Mouse (Mus musculus) neural tube, embryonic 11.5 days (tissue): Measurements from ENCODE around the gene Atf7ip. TPM values are rescaled to one million over a fixed set of nuclear protein-coding genes. Genes with fewer than 3 reads are reported as not detected.
A peak's percentile ranks its signal among the peaks of the same experiment; 100 is the strongest.
"Not testable (repeated sequence)": the region's sequence is repeated elsewhere in the genome, so short reads cannot be mapped to it uniquely, and the experiment has no call there.

Experiments used
- ATAC-seq: fragments of 200-750 bp; cut with Nextera tagmentation; 2 replicates; pipeline ENCODE4 v1.8.0; 2017; ENCODE audit warnings: moderate number of reproducible peaks, mild to moderate bottlenecking, moderate TSS enrichment, moderate library complexity; ENCODE audit not compliant: insufficient read depth, low FRiP score, low TSS enrichment
- DNase-seq: peaks from one replicate; pipeline ENCODE4 v3.0.0-alpha.2; 2015; ENCODE audit warnings: low spot score
- H3K27ac ChIP-seq: fragments of 300-500 bp; sonication (generic); 2 replicates; pipeline ENCODE4 v1.5.1; 2014; ENCODE audit warnings: low read depth, mild to moderate bottlenecking, low read length
- H3K27me3 ChIP-seq: fragments of 300-500 bp; sonication (generic); 2 replicates; pipeline ENCODE4 v1.6.1; 2014; ENCODE audit warnings: mild to moderate bottlenecking, low read length, mixed read lengths; ENCODE audit not compliant: control insufficient read depth, insufficient read depth
- H3K36me3 ChIP-seq: fragments of 300-500 bp; sonication (generic); 2 replicates; pipeline ENCODE4 v1.6.1; 2014; ENCODE audit warnings: mild to moderate bottlenecking, low read length, moderate library complexity, mixed read lengths; ENCODE audit not compliant: control insufficient read depth, insufficient read depth
- H3K4me1 ChIP-seq: fragments of 300-500 bp; sonication (generic); 2 replicates; pipeline ENCODE4 v1.6.1; 2014; ENCODE audit warnings: low read length, mixed read lengths; ENCODE audit not compliant: control insufficient read depth, insufficient read depth
- H3K4me2 ChIP-seq: fragments of 300-500 bp; sonication (generic); 2 replicates; pipeline ENCODE4 v1.6.1; 2014; ENCODE audit warnings: low read depth, mild to moderate bottlenecking, moderate library complexity
- H3K4me3 ChIP-seq: fragments of 300-500 bp; sonication (generic); 2 replicates; pipeline ENCODE4 v1.5.1; 2014; ENCODE audit warnings: low read depth, low read length
- H3K9ac ChIP-seq: fragments of 300-500 bp; sonication (generic); 2 replicates; pipeline ENCODE4 v1.6.1; 2014; ENCODE audit warnings: mild to moderate bottlenecking, low read length
- H3K9me3 ChIP-seq: fragments of 300-500 bp; sonication (generic); 2 replicates; pipeline ENCODE4 v1.6.1; 2016; ENCODE audit warnings: low read length; ENCODE audit not compliant: control insufficient read depth
- WGBS: fragments of 180-500 bp; shearing (Covaris S2); extraction: QIAGEN DNeasy Blood & Tissue Kit; methylation state at CpG from one replicate; pipeline ENCODE4 v1.1.7; 2014; 5-methylcytosine and 5-hydroxymethylcytosine counted together
- polyA plus RNA-seq: library from polyadenylated mRNA; unstranded; fragments of >200 nt; fragmentation: Nextera tagmentation; extraction: Ambion mirVana; gene quantifications from 2 replicates; pipeline ENCODE4 v1.2.1, GENCODE M21; 2014

Atf7ip gene
- 51.1 and 56.4 TPM in 2 replicates for polyA plus RNA-seq

DNA sequence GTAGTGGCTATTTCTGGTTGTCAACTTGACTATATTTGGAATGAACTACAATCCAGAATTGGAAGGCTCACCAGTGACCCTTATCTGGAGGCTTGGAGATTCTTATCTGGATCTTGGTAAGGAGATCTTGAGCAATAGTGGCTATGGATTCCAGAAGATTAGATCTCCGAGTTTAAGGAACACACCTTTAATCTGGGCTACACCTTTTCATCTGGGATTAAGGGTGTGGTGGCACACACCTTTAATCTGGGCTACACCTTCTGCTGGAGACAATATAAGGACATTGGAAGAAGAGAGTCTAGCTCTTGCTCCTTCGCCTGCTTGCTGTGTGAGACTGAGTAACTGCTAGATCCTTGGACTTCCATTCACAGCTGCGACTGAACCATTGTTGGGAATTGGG is at the start of gene Atf7ip:
TSS of gene Atf7ip (plus strand) at position 301 of the 400 bp plus-strand sequence.
- not testable (repeated sequence) for H3K4me3 ChIP-seq, H3K9me3 ChIP-seq, H3K4me2 ChIP-seq, ATAC-seq, DNase-seq, H3K27ac ChIP-seq, H3K27me3 ChIP-seq, H3K9ac ChIP-seq, H3K4me1 ChIP-seq, H3K36me3 ChIP-seq
- WGBS, result 92% methylated on average over 2 of the region's 3 CpGs

DNA sequence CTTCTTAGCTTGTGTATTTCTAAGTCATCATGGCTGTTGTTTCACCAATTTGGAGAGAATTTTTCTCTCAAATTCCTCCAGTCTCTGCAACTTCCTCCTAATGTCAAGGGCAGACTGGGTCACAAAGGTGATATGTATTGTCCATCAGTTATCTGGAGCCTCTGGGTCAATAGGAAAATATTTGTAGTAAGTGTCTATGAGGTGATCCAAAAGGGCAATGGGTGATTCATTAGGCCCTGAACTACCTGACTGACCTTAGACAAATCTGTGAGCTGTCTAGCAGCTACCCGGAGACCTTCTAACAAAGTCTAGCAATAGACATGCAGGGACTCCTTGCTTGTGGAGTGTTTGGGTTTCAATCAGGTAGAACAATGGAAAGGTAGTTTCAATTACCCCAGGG is 49.7 kb upstream of the Atf7ip start:
- WGBS, result 97% methylated on average over 1 of the region's 1 CpGs
- no peak for DNase-seq
- Histone ChIP-seq H3K9ac (no peak overlapping the region), H3K9me3 (no peaks in the 10 kb centered on the region), H3K4me2 (no peak overlapping the region), H3K4me3 (no peak overlapping the region), H3K27ac (no peak overlapping the region), H3K27me3 (no peaks in the 10 kb centered on the region), H3K4me1 (no peaks in the 10 kb centered on the region), H3K36me3 (no peaks in the 10 kb centered on the region)
- no peak for ATAC-seq

DNA sequence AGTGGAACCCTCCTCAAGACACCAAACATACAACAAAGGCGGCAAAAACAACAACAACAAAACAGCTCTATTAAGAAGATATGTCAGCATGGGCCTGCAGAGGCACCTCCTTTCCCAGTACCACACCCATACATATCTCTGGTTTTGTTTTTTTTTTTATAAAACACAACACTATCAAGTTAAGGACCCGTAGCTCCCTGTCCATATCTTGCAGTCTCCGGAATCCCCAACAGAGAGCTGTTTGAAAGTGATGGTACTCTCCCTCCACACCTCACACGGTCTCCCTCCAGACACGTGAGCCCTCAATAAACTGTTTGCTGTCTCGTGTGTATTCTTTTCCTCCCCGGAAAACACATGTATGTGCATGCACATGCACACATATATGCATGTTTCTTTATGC is 46.8 kb upstream of the Atf7ip start:
- no peaks in the 10 kb centered on the region for H3K4me1 ChIP-seq
- DNase-seq (no peak), ATAC-seq (no peak)
- no peaks in the 10 kb centered on the region for H3K36me3 ChIP-seq
- H3K9me3 ChIP-seq, result no peaks in the 10 kb centered on the region
- H3K27ac ChIP-seq, result no peak overlapping the region
- no peaks in the 10 kb centered on the region for H3K27me3 ChIP-seq
- 89% methylated on average over 7 of the region's 7 CpGs for WGBS
- H3K4me3 ChIP-seq, result no peak overlapping the region
- H3K9ac ChIP-seq, result no peak overlapping the region
- no peak overlapping the region for H3K4me2 ChIP-seq

DNA sequence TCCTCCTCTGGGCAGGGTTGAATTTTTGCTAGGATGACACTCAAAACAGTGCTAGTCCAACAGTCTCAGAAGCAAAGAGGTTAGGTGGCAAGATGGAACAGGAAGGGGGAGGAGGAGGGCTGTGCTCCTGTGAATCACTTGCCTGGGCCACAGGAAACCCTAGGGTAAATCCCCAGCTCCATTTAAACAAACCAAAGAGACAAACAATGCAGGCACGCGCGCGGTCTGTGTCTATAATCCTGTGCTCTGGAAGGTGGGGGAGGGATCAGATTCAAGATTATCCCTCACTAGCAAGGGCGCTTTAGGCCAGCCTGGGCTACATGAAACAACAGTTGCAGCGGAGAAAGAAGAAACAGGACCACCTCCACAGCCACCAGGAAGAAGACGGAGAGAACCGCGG is 42.5 kb upstream of the Atf7ip start:
- ATAC-seq, result no peak
- H3K4me1 ChIP-seq, result no peaks in the 10 kb centered on the region
- H3K4me2 ChIP-seq, result no peak overlapping the region
- no peaks in the 10 kb centered on the region for H3K36me3 ChIP-seq
- DNase-seq, result no peak
- no peaks in the 10 kb centered on the region for H3K27me3 ChIP-seq
- H3K27ac ChIP-seq, result no peak overlapping the region
- H3K9ac ChIP-seq, result no peak overlapping the region
- H3K9me3 ChIP-seq, result no peaks in the 10 kb centered on the region
- no peak overlapping the region for H3K4me3 ChIP-seq
- WGBS, result 77% methylated on average over 9 of the region's 9 CpGs

DNA sequence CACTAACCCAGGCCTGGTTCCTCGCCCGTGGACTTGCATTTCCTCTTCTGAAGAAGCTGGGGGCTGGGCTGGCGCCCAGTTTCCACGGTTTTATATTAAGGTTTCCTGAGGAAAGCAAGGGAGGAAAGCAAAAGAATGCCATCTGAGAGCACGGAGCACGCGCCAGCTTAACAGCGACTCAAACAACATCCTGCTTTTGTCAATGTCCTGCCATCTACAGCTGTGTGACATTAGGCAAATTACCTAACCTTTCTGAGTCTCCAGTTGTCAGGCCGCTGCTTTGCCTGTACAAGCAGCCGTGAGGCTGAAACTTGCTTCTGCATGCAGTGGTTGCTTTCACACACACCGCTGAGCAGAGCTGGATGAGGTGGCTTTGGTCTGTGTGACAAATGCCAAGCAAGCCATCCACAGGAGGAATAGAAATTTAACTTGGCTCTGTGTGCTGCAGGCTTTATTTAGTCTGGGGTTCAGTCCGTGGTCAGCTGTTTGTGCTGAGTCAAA is 41.8 kb upstream of the Atf7ip start:
- 74% methylated on average over 12 of the region's 12 CpGs for WGBS
- Histone ChIP-seq H3K4me3 (no peak overlapping the region), H3K36me3 (no peaks in the 10 kb centered on the region), H3K27me3 (no peaks in the 10 kb centered on the region), H3K4me1 (no peaks in the 10 kb centered on the region), H3K27ac (no peak overlapping the region), H3K9me3 (no peaks in the 10 kb centered on the region), H3K4me2 (no peak overlapping the region), H3K9ac (no peak overlapping the region)
- no peak for DNase-seq
- no peak for ATAC-seq

DNA sequence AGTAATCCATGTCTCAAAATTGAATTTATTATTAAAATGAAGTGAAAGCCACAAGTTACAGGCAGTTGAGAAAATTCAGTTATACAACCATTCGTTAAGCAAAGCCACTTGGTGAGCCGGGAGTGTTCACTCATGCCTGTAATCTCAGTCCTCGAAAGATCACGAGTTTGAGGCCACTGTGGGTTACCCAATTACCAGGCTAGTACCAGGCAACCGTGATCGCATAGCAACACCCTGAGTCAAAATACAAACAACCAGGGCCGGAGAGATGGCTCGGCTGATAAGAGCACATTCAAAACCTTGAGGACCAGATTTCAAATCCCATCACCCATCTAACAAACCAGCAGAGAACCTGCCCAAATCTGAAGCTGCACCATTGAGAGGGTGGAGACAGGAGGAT is 40.9 kb upstream of the Atf7ip start:
- Histone ChIP-seq H3K4me1 (no peaks in the 10 kb centered on the region), H3K9me3 (no peaks in the 10 kb centered on the region), H3K4me2 (no peak overlapping the region), H3K9ac (no peak overlapping the region), H3K27me3 (no peaks in the 10 kb centered on the region), H3K36me3 (no peaks in the 10 kb centered on the region), H3K27ac (no peak overlapping the region), H3K4me3 (no peak overlapping the region)
- 89% methylated on average over 8 of the region's 8 CpGs for WGBS
- DNase-seq, result no peak
- no peak for ATAC-seq

DNA sequence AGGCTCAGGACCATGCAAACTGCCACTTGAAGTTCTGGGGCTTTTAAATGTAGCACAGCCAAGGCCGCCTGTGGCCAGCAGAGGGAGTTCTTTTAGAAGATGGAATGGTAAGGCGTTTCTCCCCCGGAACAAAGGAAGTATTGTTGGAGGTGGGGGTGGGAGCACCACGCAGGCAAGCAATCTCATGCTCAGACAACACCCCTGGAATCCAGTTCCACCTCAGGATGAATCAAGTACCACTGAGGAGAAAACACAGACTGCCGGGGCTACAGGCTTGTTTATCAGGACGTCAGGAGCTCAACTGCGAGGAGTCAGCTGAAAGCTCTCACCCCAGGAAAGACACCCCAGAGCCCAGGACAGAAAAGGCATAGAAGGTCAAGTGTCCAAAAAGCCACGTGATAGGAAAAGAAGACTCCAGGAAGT is 40.0 kb upstream of the Atf7ip start:
- H3K4me1 ChIP-seq, result no peaks in the 10 kb centered on the region
- no peaks in the 10 kb centered on the region for H3K27me3 ChIP-seq
- WGBS, result 30% methylated on average over 8 of the region's 8 CpGs
- no peaks in the 10 kb centered on the region for H3K36me3 ChIP-seq
- peak; percentile 70 for DNase-seq
- no peak overlapping the region for H3K4me3 ChIP-seq
- no peak overlapping the region for H3K9ac ChIP-seq
- no peak for ATAC-seq
- no peaks in the 10 kb centered on the region for H3K9me3 ChIP-seq
- no peak overlapping the region for H3K27ac ChIP-seq
- no peak overlapping the region for H3K4me2 ChIP-seq

DNA sequence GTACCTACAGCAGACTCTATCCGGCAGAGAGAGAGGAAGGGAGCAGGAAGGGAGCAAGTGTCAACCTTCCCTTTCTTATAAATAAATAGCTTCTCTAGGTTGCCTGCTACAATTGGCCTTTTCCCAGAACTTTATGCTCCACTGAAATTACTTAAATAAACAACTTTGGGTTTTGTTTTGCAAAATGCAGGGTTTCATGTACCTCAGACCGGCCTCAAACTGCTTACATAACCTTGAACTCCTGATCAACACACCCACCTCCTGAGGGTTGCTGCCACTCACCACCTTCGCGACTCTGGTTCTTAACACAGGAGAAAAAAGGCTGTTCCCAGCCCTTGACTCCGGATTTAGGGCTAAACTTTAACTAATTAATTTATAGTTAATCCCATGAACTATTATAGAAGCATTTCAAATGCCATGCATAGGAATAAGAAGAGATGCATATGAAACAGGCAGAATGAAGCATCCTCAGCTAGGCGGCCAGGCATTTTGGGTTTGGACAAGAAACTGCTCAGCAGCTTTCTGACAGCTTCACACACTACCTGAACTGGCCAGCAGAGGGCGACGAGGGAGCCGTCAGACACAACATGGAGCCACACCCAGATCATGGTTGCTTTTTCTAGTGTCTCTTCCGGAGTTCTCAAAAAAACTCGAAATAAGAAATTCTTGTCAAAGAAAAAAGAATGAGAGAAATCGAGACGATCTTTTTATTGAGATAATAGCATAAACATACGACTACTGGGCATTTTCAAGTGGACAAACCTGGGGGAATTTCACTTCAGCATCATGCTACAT is 38.8 kb upstream of the Atf7ip start:
- no peak for ATAC-seq
- peak overlapping the region; percentile 95 for H3K27ac ChIP-seq
- no peak overlapping the region for H3K4me2 ChIP-seq
- no peak overlapping the region for H3K9ac ChIP-seq
- 63% methylated on average over 14 of the region's 14 CpGs for WGBS
- DNase-seq, result peak; percentile 78
- no peak overlapping the region for H3K4me3 ChIP-seq
- H3K4me1 ChIP-seq, result no peaks in the 10 kb centered on the region
- no peaks in the 10 kb centered on the region for H3K36me3 ChIP-seq
- H3K27me3 ChIP-seq, result no peaks in the 10 kb centered on the region
- H3K9me3 ChIP-seq, result no peaks in the 10 kb centered on the region

DNA sequence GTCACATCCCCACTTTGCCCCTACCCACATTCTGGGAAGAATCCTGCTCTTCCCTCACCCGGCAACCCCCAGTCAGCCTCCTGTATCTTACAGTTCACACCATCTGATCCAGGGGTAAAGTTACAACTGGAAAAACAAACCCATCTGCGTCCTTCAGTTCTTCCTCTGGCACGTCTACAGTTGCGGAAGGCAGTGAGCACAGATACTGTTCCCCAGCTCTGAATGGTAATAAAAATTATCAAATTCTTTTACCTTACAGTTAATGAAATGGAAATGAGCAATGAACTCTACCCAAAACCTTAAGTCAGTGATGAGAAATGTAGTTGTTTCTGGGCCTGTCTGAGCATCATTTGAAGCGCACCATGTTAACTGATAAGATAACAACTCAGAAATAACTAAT is 38.1 kb upstream of the Atf7ip start:
- H3K4me2 ChIP-seq, result no peak overlapping the region
- H3K36me3 ChIP-seq, result no peaks in the 10 kb centered on the region
- no peaks in the 10 kb centered on the region for H3K27me3 ChIP-seq
- DNase-seq (no peak), ATAC-seq (no peak)
- no peak overlapping the region for H3K9ac ChIP-seq
- no peak overlapping the region for H3K4me3 ChIP-seq
- WGBS, result 61% methylated on average over 5 of the region's 5 CpGs
- H3K27ac ChIP-seq, result peak overlapping the region; percentile 95
- no peaks in the 10 kb centered on the region for H3K9me3 ChIP-seq
- no peaks in the 10 kb centered on the region for H3K4me1 ChIP-seq
